Mouse (Mus musculus): ENCODE measurements around the gene 1700003E16Rik. TPM values are rescaled to one million over a fixed set of nuclear protein-coding genes. Genes with fewer than 3 reads are reported as not detected.
A peak's percentile ranks its signal among the peaks of the same experiment; 100 is the strongest.

Gene 1700003E16Rik
- polyA plus RNA-seq, 1 experiment from 2014 or later, result 1.6 TPM

GRCm38 (mm10) chr6:83141636-83142035 is 14.6 kb upstream of the 1700003E16Rik start:
- Histone ChIP-seq H3K4me3 (replicated peaks; ENCODE audit: low read depth, low read length) (no peak overlapping the region), H3K4me1 (replicated peaks; ENCODE audit: insufficient read depth, low read length) (peaks cover 23% of the 10 kb centered on the region), H3K4me2 (ENCODE audit: low read length) (peak overlapping the region; percentile 63), H3K9me3 (replicated peaks; ENCODE audit: low read length) (no peaks in the 10 kb centered on the region), H3K9ac (ENCODE audit: low read depth, low read length) (peak overlapping the region; percentile 57), H3K27ac (0 out of 2 replicates have a peak overlapping the region, but pooled peaks have one; percentile 36), H3K27me3 (ENCODE audit: insufficient read depth, low read length) (no peaks in the 10 kb centered on the region), H3K36me3 (ENCODE audit: insufficient read depth, low read length) (0 out of 2 replicates have a peak, but pooled peaks cover 4% of the 10 kb centered on the region)
- WGBS, result 39% methylated on average over 4 of the region's 4 CpGs
- no peak for TF ChIP-seq CTCF (IDR thresholded peaks at IDR 0.05; ENCODE audit: low read depth)
- DNase-seq (ENCODE audit: low spot score) (no peak), ATAC-seq (replicated peaks; ENCODE audit: low FRiP score, low read depth) (no peak)

- DNase-seq (ENCODE audit: low spot score) (no peak), ATAC-seq (replicated peaks; ENCODE audit: low FRiP score, low read depth) (no peak)
- no peaks in the 10 kb centered on the region for H3K9me3 ChIP-seq (replicated peaks; ENCODE audit: low read length)
- peaks cover 23% of the 10 kb centered on the region for H3K4me1 ChIP-seq (replicated peaks; ENCODE audit: insufficient read depth, low read length)
- H3K27ac ChIP-seq, result 0 out of 2 replicates have a peak overlapping the region, but pooled peaks have one; percentile 36
- peak overlapping the region; percentile 14; the same call in 1 of the 2 replicates for H3K4me3 ChIP-seq (replicated peaks; ENCODE audit: low read depth, low read length)
- 0 out of 2 replicates have a peak, but pooled peaks cover 4% of the 10 kb centered on the region for H3K36me3 ChIP-seq (ENCODE audit: insufficient read depth, low read length)
- TF ChIP-seq CTCF (IDR thresholded peaks at IDR 0.05; ENCODE audit: low read depth), result no peak
- WGBS, result 6% methylated on average over 41 of the region's 41 CpGs
- peak overlapping the region; percentile 63 for H3K4me2 ChIP-seq (ENCODE audit: low read length)
- no peaks in the 10 kb centered on the region for H3K27me3 ChIP-seq (ENCODE audit: insufficient read depth, low read length)
- H3K9ac ChIP-seq (ENCODE audit: low read depth, low read length), result peak overlapping the region; percentile 57
These were observed 13.9 kb upstream of the 1700003E16Rik start for GRCm38 (mm10) chr6:83142211-83142731.

- H3K36me3 ChIP-seq (ENCODE audit: insufficient read depth, low read length), result 0 out of 2 replicates have a peak, but pooled peaks cover 4% of the 10 kb centered on the region
- H3K9ac ChIP-seq (ENCODE audit: low read depth, low read length), result no peak overlapping the region
- H3K4me2 ChIP-seq (ENCODE audit: low read length), result no peak overlapping the region
- H3K9me3 ChIP-seq (replicated peaks; ENCODE audit: low read length), result no peaks in the 10 kb centered on the region
- peaks cover 21% of the 10 kb centered on the region for H3K4me1 ChIP-seq (replicated peaks; ENCODE audit: insufficient read depth, low read length)
- no peak overlapping the region for H3K4me3 ChIP-seq (replicated peaks; ENCODE audit: low read depth, low read length)
- no peak overlapping the region for H3K27ac ChIP-seq
- no peaks in the 10 kb centered on the region for H3K27me3 ChIP-seq (ENCODE audit: insufficient read depth, low read length)
- DNase-seq (ENCODE audit: low spot score), result no peak
- no peak for TF ChIP-seq CTCF (IDR thresholded peaks at IDR 0.05; ENCODE audit: low read depth)
- no peak for ATAC-seq (replicated peaks; ENCODE audit: low FRiP score, low read depth)
- 60% methylated on average over 11 of the region's 11 CpGs for WGBS
These were observed 13.3 kb upstream of the 1700003E16Rik start for GRCm38 (mm10) chr6:83142886-83143285.

GRCm38 (mm10) chr6:83145209-83145608 is 11.0 kb upstream of the 1700003E16Rik start:
- H3K36me3 ChIP-seq (ENCODE audit: insufficient read depth, low read length), result peaks cover 5% of the 10 kb centered on the region; the same call in 1 of the 2 replicates
- DNase-seq (ENCODE audit: low spot score), result no peak

GRCm38 (mm10) chr6:83145805-83146204 is 10.4 kb upstream of the 1700003E16Rik start:
- no peak overlapping the region for H3K4me3 ChIP-seq (replicated peaks; ENCODE audit: low read depth, low read length)
- H3K4me1 ChIP-seq (replicated peaks; ENCODE audit: insufficient read depth, low read length), result peaks cover 13% of the 10 kb centered on the region; the same call in 1 of the 2 replicates
- WGBS, result 69% methylated on average over 9 of the region's 9 CpGs
- ATAC-seq (replicated peaks; ENCODE audit: low FRiP score, low read depth) (no peak), DNase-seq (ENCODE audit: low spot score) (no peak)
- H3K9me3 ChIP-seq (replicated peaks; ENCODE audit: low read length), result no peaks in the 10 kb centered on the region
- no peak overlapping the region for H3K27ac ChIP-seq
- no peaks in the 10 kb centered on the region for H3K27me3 ChIP-seq (ENCODE audit: insufficient read depth, low read length)
- no peak overlapping the region for H3K4me2 ChIP-seq (ENCODE audit: low read length)
- no peak for TF ChIP-seq CTCF (IDR thresholded peaks at IDR 0.05; ENCODE audit: low read depth)
- H3K36me3 ChIP-seq (ENCODE audit: insufficient read depth, low read length), result peaks cover 10% of the 10 kb centered on the region; the same call in 1 of the 2 replicates
- H3K9ac ChIP-seq (ENCODE audit: low read depth, low read length), result no peak overlapping the region

More at GRCm38 (mm10) chr6:83145209-83145608, 11.0 kb upstream of the 1700003E16Rik start:
- peaks cover 13% of the 10 kb centered on the region; the same call in 1 of the 2 replicates for H3K4me1 ChIP-seq (replicated peaks; ENCODE audit: insufficient read depth, low read length)
- no peaks in the 10 kb centered on the region for H3K9me3 ChIP-seq (replicated peaks; ENCODE audit: low read length)
- H3K27ac ChIP-seq, result no peak overlapping the region
- no peak overlapping the region for H3K9ac ChIP-seq (ENCODE audit: low read depth, low read length)
- 67% methylated on average over 2 of the region's 2 CpGs for WGBS
- ATAC-seq (replicated peaks; ENCODE audit: low FRiP score, low read depth), result no peak
- no peak overlapping the region for H3K4me3 ChIP-seq (replicated peaks; ENCODE audit: low read depth, low read length)
- no peaks in the 10 kb centered on the region for H3K27me3 ChIP-seq (ENCODE audit: insufficient read depth, low read length)
- no peak for TF ChIP-seq CTCF (IDR thresholded peaks at IDR 0.05; ENCODE audit: low read depth)
- H3K4me2 ChIP-seq (ENCODE audit: low read length), result no peak overlapping the region

- H3K4me2 ChIP-seq (ENCODE audit: low read length), result no peak overlapping the region
- no peak overlapping the region for H3K9ac ChIP-seq (ENCODE audit: low read depth, low read length)
- H3K4me3 ChIP-seq (replicated peaks; ENCODE audit: low read depth, low read length), result no peak overlapping the region
- no peaks in the 10 kb centered on the region for H3K27me3 ChIP-seq (ENCODE audit: insufficient read depth, low read length)
- WGBS, result 40% methylated on average over 7 of the region's 7 CpGs
- H3K9me3 ChIP-seq (replicated peaks; ENCODE audit: low read length), result no peaks in the 10 kb centered on the region
- H3K4me1 ChIP-seq (replicated peaks; ENCODE audit: insufficient read depth, low read length), result peaks cover 3% of the 10 kb centered on the region; the same call in 1 of the 2 replicates
- TF ChIP-seq CTCF (IDR thresholded peaks at IDR 0.05; ENCODE audit: low read depth), result no peak
- no peak for DNase-seq (ENCODE audit: low spot score)
- H3K27ac ChIP-seq, result no peak overlapping the region
- H3K36me3 ChIP-seq (ENCODE audit: insufficient read depth, low read length), result peaks cover 13% of the 10 kb centered on the region; the same call in 1 of the 2 replicates
- peak; percentile 33 for ATAC-seq (replicated peaks; ENCODE audit: low FRiP score, low read depth)
These were observed 8.9 kb upstream of the 1700003E16Rik start for GRCm38 (mm10) chr6:83147280-83147679.

All from kidney, postnatal 0 days (tissue).